Mouse (Mus musculus) inflammation-experienced regulatory T-cells, adult 6 months (primary cell): ENCODE results near the gene Zfp423. TPM values are rescaled to one million over a fixed set of nuclear protein-coding genes. Genes with fewer than 3 reads are reported as not detected.

ENCODE experiments used
- ATAC-seq: one replicate; pipeline ENCODE4 v1.8.0; 2017
- polyA plus RNA-seq, 3 experiments: library from polyadenylated mRNA; unstranded; fragments of 100-300 nt; shearing (Covaris generic); gene quantifications; one replicate each; pipeline ENCODE4 v1.2.1; 2017

Zfp423 gene
- polyA plus RNA-seq, 3 experiments from 2014 or later = 0.42 TPM; not detected in 2

- ATAC-seq = no peak
These were observed 15.0 kb downstream of the Zfp423 start for GRCm38 (mm10) chr8:87944225-87944934.

DNA sequence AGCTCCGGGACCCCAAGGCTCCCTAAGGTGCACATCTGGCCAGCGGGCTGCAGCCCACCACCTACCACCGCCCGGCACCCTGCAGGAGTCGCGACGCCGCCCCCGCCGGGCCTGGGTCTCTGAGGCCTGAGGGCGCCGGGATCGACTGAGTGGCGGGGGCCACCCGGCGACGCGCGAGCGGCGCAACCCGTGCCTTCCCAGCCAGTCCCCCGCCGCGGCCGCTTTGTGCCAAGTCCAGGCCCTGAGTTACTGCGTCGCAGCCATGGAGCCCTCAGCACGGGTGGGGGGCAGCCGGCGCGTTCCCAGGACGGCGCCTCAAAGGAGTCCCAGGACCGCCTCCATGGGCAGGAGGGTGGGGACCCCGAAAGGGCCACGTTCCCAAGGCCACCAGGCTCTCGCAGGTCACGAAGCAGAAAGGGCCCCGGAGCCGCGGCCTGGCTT lies 15.7 kb downstream of the Zfp423 start:
- no peak for ATAC-seq

DNA sequence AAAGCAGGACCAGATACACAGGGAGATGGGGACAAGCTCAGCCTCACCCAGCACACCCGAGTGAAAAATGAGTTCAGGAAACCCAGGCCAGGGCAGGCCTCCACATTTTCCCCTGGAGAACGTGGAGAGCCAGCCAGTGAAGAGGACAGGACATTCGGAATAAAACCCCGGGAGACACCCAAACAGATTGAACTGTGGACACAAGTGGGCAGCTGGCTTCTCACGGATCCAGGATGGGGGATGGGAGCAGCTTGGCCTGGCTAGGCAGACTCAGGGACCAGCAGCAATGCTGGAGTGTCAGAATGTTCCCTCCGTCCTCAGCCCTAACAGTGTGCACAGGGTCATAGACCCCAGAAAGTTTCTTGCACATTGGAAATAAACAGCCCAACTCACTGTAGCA lies 18.7 kb downstream of the Zfp423 start:
- no peak for ATAC-seq

- ATAC-seq = no peak
These were observed 20.0 kb downstream of the Zfp423 start for GRCm38 (mm10) chr8:87939308-87939936.

- no peak for ATAC-seq
These were observed 20.8 kb downstream of the Zfp423 start for GRCm38 (mm10) chr8:87938351-87939232.

- ATAC-seq = no peak
These were observed 22.2 kb downstream of the Zfp423 start for GRCm38 (mm10) chr8:87937211-87937610.

DNA sequence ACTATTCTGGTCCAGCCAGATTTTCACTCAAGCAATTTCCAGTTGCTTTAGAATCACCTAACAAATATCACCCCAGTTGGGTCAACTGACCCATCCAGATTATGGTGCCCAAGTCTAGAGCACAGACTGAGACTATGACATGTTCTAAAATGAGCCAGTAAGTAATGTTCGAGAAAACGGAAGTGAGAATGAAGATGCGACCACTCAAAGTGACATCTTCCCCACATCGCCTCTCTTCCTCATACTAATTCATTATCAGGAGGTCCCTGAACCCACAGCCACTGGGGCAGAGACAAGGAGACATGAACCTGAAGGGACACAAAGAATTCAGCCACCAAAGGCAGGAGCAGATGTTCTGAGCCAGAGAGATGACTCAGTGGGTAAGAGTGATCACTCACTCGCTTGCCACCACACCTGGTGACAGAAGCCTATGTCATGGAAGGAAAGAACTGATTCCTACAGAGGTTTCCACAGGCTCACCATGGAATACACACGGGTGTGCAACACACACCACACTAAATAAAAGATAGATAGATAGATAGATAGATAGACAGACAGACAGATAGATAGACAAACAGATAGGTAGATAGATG lies 24.2 kb downstream of the Zfp423 start:
- no peak for ATAC-seq

- ATAC-seq = no peak
These were observed 25.2 kb downstream of the Zfp423 start for GRCm38 (mm10) chr8:87934175-87934574.

DNA sequence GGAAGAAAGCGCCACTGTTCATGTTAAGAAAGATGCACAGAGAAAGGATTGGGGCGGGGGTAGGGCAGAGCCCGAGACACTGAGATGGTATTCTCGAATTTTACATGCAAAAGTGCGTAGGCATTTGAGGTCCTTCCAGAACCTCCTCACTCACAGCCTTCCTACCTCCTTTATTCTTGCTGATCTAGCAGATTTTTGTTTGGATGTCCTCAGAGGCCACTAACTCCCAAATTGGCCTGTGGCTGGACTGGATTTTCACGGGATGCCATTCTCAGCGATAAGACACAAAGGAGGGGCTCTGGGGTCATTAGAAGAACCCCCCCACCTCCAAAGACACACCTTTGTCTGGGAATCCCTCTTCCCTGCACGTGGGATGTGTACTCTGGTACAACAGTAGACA lies 25.6 kb downstream of the Zfp423 start:
- no peak for ATAC-seq

GRCm38 (mm10) chr8:87928857-87929256 lies 30.5 kb downstream of the Zfp423 start:
- no peak for ATAC-seq

DNA sequence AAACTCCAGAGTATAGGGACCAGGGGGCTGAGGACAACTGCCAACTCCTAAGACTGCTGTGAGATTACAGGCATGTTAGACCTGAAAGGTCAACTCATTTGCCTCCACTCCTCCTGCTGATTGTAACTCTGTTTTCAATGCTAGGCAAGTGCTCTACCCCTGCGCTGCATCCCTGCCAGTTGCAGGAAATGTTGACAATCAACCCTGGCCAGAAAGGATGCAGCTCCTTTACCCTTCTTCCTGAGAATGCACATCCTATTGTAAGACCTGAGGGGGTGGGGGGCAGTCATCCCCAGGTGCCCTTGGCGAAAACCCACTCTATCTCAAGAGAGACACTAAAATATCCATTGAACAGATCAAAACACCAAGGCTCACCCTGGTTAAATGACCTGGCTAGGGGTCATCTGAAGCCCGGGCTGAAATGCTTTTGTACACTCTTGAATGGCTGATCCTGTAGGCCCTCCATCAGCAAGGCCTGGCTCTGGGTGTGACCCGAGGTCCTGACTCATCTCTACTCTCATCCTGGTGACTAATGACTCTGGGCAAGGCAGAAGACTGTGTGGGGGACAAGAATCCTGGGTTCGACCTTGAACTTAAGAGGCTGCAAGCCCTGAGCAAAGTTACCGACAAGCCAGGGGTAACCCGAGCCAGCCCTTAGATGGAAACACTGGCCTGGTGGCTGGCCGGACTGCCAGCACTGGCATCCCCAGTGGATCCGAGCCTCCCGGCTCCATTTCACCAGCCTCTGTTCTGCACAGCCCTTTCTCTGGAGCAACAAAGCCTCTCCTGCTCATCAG lies 32.2 kb downstream of the Zfp423 start:
- no peak for ATAC-seq

- no peak for ATAC-seq
These were observed 33.1 kb downstream of the Zfp423 start for GRCm38 (mm10) chr8:87926098-87926890.

DNA sequence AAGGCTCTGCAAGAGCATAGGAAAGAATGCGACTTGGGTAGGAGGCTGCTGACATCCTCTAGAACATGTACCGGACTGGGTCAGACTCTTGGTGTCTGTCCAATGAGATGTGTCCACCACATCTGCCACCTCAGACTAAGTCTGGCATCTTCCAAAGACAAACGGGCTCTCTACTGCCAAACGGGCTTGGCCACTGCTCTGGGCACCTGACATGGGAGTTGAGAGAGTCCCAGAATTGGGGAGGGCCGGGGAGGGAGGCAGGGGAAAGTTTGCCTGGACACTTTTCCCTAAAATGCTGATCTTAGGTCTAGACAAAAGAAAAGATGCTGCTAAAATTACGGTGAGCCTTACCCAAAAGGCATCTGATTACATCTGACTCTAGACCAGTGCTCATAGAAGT lies 36.5 kb downstream of the Zfp423 start:
- ATAC-seq = no peak

GRCm38 (mm10) chr8:87922446-87922845 lies 36.9 kb downstream of the Zfp423 start:
- no peak for ATAC-seq

- no peak for ATAC-seq
These were observed 41.4 kb downstream of the Zfp423 start for GRCm38 (mm10) chr8:87918004-87918403.

DNA sequence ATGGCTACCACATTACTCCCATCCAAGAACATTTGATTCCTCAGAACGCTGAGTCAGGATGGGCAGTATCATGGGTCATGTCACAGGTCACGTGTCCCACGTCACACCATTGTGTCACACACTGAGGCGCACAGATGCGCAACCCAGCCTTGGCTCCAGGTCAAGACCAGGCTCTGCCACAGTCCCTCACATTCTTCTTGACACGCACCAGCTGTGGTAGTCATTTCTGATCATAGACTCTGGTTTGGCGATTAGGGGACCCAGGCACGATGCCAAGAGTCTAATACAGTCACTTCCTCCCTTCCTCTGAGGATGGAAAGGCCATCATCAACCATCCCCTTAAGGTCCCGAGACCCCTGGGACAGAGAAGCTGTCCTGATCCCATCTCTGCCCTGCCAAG lies 43.6 kb downstream of the Zfp423 start:
- no peak for ATAC-seq

DNA sequence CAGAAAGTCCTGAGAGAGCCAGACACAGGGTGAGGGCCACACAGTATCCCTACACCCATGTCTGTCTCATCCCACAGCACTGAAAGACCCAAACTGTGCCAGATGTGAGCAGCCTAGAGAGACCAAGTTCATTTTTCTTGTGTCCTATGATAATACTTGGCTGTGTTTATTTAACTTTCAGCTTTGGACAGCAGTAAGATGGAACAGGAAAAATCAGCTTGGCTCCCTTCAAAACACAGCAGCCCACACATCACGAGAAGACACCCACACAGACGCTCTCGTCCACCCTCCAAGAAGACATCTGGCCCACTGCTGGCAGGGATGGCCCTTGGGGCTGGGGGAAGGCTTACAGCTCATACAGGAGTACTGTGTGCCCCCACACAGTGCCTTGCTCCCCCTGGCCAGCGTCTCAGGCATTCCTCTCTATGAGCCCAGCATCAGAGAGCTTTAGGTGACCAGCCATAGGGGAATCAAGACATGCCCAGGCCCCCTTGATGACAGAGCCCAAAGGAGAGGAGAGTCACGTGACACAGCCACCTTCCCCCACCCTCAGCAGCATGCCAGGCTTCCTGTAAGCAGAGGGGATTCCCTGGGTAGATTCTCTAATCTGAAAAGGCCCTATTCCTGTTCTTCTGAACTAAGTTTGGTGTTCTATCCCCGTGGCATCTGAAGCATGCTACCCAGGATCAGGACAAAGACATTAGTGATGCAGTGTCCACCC lies 45.0 kb downstream of the Zfp423 start:
- no peak for ATAC-seq

- ATAC-seq = no peak
These were observed 50.5 kb downstream of the Zfp423 start for GRCm38 (mm10) chr8:87908940-87909339.

DNA sequence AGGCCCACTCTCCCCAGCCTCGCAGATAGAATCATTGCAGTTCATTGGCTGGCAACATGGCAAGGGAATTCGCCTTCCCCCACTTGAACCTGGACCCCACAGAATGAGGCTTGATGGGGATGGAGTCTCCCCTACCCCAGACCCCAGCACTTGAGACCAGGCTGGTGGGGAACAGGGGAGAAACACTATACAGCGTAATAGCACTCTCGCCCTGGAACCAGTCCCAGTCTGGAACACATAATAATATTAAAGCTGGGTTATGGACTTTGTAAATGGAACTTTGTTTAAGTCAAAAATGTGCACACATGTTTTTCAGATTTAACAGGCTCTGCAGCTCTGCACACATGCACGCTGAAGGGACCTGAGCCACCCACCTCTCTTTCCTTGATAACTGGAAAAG lies 54.0 kb downstream of the Zfp423 start:
- ATAC-seq = no peak

DNA sequence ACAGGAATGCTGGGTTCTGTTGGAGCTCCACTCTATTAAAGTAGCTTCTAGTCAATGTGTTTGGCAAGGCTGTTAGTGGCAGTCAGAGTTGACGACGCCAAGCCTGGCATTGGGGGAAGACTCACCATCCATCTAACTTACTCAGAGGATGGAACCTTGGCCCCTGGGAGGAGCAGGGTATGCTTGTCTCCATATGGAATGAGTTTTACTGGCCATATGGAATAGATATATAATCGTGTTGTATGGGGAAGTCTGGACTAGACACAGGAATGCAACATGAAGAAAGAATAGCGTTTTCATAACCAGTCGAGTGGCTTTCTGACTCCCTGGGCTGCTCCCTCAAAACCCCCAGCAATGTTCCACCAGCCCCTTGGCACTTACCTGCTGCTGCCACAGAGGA lies 55.3 kb downstream of the Zfp423 start:
- ATAC-seq = no peak
